Mouse (Mus musculus): ENCODE data around the gene Tars2.
A peak's percentile ranks its signal among the peaks of the same experiment; 100 is the strongest.
"Not testable (repeated sequence)": the region's sequence is repeated elsewhere in the genome, so short reads cannot be mapped to it uniquely, and the experiment has no call there.

Tars2 gene

DNA sequence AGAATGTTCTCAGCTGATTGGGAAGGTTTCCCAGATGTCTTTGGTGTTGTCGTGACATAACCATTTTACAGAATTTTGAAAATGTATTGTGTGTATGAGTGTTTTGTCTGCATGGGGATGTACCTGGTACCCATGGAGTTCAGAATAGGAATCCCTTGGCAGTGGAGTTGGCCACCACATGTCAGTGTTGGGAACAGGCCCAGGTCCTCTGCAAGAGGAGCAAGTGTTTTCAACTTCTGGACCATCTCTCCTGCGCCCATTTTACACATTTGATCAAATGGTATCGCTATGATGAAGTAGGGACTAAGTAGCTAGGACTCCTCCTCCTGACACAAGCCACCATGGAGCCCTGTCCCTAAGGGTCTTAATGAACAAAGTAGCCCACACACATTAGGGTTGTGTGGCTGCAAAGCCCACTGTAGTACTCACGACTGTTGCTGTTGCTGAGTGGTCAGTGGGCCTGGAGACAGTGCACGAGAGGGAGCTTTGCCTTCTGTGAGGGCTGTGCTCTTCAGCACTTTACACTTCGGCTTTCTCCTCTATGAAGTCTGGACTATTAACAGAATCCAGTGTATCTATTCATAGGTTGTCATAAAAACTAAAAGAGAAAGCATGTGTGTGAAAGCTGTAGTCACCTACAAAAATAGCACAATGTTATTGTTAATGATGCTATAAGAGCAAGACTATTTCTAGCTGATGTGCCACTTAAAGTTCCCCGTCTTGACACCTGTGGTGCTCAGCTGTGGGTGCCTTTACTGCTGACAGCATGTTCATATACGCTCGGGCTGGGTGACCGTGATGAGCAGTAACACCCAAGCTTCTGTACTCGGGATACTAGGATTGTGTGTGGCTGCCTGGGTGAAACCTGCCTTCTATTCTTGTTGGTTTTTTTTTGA is 65.0 kb downstream of the Tars2 start:
- DNase-seq (ENCODE audit: low spot score), result no peak

DNA sequence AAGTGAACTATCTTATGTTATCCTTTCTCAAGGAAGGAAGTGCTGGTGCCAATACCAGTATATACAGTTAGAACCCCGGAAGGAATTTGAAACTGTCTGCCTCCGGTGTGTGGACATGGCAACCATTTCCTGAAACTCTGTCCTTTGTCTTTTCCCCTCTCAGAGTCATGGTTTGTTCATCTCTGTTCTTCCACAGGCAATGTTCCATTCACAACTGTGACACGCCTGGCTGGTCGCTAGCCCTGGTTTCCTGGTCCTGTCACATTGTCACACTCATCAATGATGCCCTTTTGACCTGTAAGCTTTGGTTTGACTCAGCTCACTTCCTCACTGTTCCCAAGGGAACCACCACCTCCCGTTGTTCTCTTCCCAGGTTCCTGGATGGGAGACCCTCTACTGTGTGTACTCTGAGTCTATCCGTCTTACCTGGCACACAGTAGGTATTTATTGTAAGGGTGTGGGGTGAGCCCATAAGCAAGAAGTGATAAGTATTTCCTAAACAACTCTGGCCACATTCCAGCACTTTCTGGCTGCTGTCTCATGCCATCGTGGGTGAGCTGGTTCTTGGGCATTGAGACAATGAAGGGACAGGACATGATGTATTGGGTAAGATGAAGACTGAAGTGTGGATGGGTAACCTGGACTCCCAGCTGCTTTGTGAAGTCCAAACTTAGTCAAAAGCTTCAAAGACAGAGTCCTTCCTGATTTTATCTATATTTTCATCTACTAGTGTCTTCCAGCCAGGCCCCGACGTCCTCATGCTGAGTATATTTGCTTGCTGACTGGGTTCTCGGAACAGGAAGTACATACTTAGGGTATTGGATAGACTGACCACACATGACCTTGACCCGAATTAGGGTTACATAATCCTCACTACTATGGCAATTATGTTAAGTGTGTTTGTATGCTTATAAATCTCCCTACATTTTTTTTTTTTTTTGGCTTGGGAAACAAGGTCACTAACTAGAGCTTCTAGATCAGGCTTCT is 65.9 kb downstream of the Tars2 start:
- DNase-seq (ENCODE audit: low spot score), result peak; percentile 75

GRCm38 (mm10) chr3:95692677-95693076 is 67.3 kb downstream of the Tars2 start:
- DNase-seq (ENCODE audit: low spot score), result no peak

DNA sequence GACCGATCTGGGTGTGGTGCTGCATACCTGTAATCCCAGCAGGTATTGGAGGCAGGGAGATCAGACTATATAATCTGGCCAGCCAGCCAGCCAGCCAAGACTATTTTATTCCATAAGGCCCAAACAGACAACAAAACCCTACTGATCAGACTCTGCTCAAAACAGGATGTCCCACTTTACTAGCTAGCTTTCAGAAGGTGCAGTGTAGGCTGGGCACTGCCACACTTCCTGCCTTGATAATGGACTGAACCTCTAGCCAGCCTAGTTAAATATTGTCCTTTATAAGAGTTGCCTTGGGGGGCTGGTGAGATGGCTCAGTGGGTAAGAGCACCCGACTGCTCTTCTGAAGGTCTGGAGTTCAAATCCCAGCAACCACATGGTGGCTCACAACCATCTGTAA is 69.5 kb downstream of the Tars2 start:
- not testable (repeated sequence) for DNase-seq (ENCODE audit: low spot score)

Measured in embryo, embryonic 10 days (tissue).